Mouse (Mus musculus) CH12F3 (cell line): ENCODE data around the gene Dock7.

Experiments
- in situ Hi-C: fragments of 300-500 bp; cut with MboI; formaldehyde crosslinking; loops from 2 replicates; pipeline ENCODE4 v1.14.3; 2020; ENCODE audit warnings: low sequenced_read_pairs

Dock7 gene

DNA sequence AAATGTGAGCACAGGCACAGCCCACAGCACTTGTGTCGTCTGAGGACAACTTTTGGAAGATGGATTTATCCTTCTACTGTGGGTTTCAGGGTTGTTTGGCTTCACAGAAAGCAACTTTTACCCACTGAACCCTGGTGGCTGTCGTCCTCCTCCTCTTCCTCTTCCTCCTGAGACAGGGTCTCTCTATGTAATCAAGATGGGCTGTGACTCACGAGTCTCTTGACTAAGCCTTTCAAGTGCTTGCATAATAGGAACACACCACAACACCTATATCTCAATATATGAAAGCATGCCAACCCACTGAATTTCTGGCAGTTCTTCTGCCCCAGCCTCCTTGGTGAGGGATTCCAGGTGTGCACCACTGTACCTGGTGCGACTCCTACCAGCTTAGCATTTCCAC lies 199.8 kb downstream of the Dock7 start:
- in situ Hi-C loops = no loop called here

GRCm38 (mm10) chr4:98918204-98918603 lies 202.5 kb downstream of the Dock7 start:
- in situ Hi-C loops = no loop called here

- in situ Hi-C loops = no loop called here
Observed at GRCm38 (mm10) chr4:98917724-98918123, 203.0 kb downstream of the Dock7 start.

DNA sequence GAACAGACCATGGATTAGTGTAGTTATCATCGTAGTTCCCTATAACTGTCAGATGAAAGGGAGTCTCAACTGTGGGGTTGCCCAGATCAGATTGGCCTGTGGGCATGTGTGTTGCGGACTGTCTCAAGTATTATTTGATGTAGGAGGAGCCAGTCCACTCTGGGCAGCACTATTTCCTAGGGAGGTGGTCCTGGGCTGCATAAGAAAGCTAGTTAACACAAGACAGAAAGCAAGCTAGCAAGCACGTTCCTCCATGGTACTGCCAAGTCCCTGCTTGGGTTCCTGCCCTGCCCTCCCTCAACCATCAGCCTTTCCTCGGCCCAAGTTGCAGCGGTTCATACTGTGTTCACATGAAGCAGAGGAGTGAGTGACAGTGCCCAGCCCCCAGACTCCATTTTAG lies 210.5 kb downstream of the Dock7 start:
- in situ Hi-C loops = no loop called here

DNA sequence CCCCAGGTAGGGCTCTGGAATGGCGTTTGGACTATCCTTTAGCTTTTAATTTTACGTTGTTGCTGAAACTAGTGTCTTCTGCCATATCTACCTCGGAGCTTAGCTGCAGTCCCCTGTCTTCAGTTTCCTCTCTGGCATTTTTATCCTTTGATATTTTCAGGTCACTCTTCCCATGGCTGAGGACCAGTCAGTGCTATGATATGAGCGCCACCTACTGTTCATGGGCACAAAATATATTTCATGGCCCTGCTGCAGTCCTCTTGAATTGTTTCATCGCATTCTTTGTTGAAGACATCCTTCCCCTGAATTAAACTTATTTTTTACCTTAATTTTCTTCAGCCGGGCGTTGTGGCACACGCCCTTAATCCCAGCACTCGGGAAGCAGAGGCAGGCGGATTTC lies 233.6 kb downstream of the Dock7 start:
- in situ Hi-C loops = no loop called here
